Mouse (Mus musculus) mouse embryonic stem cell (cell line): ENCODE data around the gene Tyk2.

Source experiments
- in situ Hi-C, 2 experiments: fragments of 300-500 bp; cut with MboI; formaldehyde crosslinking; loops; 1 replicate in 1 of 2; 3 replicates in 1 of 2; pipeline ENCODE4 v1.14.3; 2019 to 2020; ENCODE audit warnings: low sequenced_read_pairs in 2 of 2, low pct_unique_long_range_greater_than_20kb in 1 of 2, mixed read lengths in 1 of 2; ENCODE audit not compliant: unreplicated experiment in 1 of 2

Gene Tyk2

DNA sequence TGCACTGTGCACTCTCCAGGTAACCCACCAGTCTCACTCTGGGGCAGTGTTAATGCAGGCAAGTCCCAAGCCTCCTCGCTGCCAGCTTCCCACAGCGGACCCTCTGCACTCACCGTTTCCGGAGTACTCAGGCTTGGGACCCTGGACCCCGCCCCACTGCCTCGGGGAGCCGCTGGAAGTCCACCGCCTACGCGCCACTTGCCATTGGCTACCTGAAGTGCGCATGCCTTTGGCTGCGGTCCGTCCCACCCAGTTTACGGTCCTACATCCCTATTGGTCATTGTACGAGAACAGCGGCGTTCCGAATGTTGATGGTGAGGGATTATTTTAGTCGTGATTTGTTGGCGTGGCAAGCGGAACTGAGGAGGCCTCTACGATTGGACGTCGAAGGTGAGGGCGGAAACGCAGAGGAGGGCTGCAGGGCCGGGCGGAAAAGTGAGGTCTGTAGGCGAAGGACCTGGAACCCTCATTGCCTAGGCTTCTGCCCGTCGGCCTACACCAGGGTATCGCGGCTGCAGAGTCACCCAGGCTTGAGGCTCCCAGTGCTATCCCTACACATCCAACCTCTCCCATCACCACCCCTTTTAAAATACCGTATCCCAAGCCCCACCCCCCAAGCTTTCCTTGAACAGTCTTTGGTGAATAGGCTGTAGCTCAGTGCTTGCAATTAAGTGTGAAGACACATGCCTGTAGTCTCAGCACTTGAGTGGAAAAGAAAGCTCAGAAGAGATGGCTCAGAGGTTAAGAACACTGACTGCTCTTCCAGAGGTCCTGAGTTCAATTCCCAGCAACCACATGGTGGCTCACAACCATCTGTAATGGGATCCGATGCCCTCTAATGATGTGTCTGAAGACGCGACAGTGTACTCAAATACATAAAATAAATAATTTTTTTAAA is at the start of gene Tyk2:
Tyk2 (minus strand) TSS at position 185 of the 898 bp plus-strand sequence.
- in situ Hi-C loops, result no loop called here

DNA sequence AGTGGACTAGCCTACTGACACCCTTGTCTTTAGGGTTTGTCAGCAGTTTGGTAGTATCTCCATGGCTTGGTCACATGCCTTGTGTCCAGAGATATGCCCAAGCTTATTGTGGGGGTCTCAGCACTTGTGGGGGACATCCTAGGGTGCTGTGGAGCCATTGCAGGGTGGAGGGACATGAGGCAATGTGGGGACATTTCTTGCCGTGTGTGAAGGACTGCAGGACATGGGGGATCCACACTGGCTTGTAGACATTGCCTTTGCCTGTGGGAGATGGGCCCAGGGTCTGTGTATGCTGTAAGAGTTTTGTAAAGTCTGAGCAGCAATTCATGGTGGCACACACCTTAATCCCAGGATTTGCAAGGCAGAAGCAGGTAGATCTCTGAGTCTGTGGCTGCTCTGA is 49.8 kb upstream of the Tyk2 start:
- in situ Hi-C loops, result no loop called here

DNA sequence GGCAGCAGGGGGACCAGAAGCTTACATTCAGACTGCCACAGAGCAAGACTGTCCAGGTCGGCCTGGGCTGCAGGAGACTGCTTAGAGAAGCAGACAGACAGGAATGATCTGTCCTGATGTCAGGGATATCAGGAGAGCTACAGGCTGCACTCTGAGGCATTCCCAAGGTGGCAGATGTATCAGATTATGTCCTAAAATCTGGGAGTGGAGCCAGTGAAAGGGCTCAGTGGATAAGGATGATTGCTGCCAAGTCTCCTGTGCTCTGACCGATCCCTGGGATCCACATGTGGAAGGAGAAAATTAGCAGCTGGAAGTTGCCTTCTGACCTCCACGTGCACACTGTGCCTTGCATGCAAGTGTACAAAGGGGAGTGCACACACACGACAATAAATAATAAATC is 49.4 kb upstream of the Tyk2 start:
- in situ Hi-C loops, result no loop called here

DNA sequence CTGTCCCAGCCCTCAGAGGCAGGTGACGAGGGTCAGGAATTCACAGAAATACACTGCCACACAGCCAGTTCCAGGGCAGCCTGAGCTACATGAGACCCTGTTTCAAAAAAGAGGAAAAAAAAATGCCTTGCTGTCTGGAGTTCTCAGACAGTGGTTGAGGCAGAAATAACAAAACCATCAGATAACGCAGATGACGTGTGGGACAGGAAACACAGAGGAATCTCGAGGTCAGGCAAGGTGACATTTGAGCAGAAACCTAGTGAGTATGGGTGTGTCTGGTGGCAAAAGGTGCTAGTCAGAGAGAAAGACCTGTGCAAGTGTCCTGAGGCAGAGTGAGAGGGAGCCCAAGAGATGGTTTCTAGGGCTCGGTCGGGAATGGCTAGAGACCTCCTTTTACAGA is 41.3 kb upstream of the Tyk2 start:
- in situ Hi-C loops, result no loop called here

DNA sequence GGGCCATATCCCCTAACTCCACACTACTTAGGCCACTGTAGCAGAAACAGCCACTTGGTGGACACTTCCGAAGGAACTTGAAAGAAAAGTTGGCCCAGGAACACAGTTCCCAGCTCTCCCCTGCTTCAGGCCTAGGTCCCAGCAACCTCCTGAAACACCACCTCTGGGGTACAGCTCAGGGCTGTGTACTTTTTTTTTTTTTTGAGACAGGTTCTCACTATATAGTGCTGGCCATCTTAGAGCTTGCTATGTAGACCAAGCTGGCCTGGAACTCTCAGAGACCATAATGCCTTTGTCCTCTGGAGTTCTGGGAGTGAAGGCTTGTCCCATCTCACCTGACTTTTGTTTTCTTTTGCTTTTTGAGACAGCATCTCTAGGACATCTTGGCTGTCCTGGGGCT is 38.1 kb upstream of the Tyk2 start:
- in situ Hi-C loops, result no loop called here

DNA sequence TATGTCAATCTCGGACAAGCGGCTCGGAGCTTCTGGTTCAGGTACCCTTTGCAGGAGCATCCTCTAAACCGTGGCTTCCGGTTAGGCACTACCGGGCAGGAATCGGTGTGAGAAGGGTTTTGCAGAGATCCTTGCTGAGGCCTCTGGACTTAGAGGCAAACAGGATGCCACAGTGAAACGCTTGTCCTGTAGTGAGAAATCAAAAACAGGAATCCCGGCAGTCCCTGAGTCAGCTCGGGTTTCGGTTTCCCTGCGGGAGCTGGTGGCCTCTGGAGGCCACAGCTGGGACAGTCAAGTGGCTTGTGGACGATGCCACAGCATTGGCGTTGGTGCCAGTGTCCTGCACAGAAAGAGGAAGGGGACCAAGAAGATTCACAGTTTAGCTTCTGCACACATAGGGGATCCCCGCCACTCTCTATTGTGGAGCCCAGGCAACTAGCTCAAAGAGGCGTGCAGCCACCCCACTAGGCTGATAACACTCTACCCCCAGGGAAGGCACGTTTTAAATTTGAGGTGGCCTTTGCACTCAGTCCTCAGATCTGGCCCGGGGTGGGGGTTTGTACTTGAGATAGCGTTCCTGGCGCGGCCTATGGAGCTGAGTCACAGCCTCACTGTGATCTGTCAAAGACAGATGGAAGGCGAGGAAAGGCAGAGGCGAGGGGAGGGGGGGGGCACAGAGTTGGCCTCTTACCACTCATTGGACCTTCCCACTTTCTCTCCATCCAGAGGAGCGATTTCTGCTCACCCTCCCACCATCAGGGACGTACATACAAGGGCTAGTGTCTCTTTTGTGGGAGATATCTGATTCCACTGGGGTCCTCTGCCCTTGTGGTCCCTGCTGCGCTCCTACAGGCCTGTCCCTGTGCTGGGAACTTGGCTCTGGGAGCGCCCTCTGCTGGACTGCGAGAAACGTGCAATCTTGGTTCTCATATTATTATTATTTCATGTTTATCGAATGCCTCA is 37.4 kb upstream of the Tyk2 start:
- in situ Hi-C loops, result no loop called here

DNA sequence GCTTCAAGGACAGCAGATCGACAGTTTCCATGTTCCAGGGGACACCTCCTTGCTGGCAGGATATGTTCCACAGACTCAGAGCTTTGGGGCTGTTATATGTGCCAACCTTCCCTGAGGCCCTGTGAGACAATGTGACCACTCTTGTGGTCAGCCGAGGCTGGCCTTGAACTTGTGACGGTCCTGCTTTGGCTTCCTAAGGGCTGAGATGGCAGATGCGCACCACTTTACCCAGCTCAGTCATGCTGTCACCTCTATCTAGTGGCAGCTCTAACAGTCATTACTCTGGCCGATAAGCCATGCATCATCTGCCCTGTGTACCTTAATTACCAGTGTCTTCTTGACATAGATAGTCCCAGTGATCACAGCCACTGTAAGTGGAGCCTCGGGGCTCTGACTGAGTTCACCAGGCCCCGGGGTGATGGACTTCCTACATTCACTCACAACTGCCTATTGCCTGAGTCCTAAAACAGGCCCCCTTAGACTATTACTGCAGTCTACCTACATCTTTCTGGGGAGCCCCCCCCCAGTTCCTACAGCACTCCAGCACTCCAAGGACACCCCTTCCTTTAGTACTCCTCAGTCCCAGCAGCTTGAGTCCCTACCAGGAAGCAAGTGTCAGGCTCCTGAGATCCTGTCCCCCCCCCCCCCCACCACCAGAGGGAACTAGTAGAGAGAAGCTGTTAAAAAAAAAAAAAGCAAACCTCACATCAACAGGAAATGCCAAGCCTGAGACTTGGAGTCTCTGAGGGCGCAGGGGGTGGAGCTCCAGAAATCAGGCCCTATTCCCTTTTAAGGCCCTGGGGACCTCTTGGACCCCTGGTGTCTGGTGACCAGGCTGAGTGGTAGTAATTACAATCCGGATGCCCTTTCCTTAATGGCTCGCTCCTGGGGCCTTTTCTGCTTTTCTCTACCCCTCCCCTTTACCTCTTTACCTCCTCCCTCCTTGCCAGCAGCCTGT is 36.4 kb upstream of the Tyk2 start:
- in situ Hi-C loops, result no loop called here

DNA sequence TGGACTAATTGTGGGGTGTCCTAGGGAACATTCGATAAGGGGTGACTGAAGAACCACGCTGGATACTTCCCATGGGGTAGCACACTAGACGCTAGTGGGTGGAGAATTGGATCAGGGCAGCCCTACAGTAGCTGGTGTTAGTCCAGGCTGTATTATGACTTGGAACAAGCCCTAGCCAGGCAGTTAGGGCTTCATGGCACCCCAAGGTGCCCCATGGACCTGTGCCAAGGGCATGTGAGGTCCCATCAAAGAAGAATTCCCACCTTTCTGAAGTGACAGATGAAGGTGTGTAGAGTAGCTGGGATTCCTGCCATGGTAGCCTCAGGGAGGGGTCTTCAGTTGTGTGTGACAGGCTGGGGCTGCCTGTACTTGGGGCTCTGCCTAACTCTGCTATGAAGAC is 35.5 kb upstream of the Tyk2 start:
- in situ Hi-C loops, result no loop called here

DNA sequence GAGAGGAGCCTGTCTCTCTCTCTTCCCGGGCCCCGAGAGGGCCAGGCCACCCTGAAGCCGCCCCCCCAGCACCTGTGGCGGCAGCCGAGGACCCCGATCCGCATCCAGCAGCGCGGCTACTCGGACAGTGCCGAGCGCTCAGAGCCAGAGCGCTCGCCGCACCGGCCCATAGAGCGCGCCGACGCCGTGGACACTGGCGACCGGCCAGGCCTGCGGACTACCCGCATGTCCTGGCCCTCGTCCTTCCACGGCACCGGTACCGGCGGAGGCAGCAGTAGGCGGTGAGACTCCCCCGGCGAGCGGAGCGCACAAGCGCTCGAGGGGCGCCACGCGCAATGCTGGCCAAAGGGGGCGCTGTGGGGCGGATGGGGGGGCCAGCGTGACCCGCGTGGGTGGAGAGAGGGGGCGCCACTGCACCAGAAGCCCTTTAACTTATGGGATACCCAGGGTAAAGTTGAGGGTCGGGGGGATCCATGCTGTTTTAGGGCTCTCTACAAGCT is 35.0 kb upstream of the Tyk2 start:
- in situ Hi-C loops, result no loop called here

DNA sequence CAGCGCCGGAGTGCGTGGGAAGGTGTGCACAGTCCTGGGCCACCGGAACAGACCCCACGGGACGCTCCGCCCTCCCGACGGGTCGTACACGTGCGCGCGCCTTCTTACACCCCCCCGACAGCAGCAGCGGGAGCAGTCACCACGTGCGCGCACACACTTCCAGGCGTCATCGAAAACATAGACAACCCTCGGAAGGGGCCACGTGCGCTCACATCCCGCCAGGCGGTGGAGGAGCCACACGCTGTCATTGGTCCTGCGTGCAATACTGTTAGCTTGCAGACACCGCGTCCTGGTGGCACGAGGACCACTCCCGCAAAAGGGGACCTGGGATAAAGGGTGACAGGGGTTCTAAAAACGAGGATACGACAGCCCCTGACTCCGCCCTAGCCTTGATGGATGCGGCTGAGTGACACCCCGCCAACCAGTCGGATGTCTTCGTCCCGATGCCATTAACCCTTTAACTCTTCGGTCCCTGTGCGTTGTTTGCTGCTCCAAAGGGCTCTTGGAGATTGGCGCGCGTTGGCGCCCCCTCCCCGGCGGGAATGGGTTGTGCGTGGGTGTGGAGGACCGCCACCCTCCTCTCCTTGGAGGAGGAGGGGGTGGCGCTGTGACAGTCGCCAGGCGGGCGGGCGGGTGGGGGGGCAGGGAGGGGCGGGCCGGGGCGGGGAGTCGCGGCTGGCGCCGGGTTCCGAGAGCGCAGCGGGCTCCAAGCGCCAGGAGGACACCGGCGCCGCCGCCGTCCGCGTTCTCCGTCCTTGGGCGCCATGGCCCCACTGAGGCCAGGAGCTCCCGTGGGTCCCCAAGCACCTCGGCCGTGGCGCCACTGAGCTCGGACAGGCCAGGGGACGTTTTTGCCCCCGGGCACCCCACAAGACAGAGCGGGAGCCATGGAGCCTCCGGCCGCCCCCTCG is 34.3 kb upstream of the Tyk2 start, which contains the start of gene Pde4a:
Pde4a (plus strand) TSS at position 674 of the 911 bp plus-strand sequence.
- in situ Hi-C loops, result no loop called here

DNA sequence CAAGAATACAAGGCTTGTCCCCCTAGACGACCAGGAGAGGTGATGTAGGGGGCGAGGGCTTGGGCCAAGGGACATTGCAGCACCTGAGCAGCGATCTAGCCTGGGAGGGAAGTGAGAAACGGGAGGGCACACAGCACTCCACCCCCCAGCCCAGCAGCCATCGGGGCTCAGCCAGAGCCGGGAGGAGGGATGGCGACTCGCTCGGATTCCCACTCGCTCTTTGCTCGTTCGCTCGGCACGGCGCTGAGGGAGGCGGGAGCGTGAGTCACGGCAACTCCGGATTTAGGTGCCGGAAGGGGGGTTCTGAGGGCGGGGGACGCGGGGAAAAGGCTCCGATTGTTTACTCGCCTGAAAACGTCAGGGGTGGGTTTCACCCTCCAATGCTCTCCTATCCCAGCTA is 33.0 kb upstream of the Tyk2 start:
- in situ Hi-C loops, result no loop called here

DNA sequence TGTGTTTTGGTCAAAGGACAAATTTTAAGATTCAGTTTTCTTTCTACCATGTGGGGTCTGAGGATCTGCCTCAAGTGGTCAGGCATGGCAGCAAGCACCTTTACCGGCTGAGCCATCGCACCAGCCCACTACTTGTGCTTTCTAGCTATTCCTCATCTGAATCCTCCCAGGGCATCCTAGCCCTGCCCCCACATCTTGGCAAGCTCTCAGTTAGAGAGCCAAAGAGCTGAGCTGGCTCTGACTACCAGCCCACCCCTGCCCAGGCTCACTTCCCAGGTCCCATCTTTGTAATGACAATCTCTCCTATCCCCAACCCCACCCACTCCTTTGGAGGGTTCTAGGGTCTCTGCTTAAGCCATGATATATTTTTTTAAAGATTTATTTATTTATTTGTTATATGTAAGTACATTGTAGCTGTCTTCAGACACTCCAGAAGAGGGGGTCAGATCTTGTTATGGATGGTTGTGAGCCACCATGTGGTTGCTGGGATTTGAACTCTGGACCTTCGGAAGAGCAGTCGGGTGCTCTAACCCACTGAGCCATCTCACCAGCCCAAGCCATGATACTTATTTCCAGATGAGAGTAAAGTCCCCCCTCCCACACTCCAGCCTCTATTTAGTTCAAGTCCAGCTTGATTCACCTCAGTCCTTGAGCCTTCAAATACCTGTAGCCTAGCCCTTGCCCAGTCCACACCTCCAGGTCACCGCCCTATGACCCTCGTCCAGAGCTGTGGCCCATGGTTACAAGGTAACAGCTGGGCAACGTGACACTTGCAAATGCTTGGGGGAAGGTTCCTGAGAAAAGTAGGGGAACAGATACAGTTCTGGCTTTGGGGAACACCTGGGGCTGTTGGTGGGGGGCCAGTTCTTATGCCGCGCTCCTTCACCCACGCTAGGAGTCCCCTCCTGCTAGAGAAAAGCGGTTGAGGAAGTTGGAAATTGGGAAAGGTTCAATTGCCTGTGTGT is 32.3 kb upstream of the Tyk2 start:
- in situ Hi-C loops, result no loop called here

DNA sequence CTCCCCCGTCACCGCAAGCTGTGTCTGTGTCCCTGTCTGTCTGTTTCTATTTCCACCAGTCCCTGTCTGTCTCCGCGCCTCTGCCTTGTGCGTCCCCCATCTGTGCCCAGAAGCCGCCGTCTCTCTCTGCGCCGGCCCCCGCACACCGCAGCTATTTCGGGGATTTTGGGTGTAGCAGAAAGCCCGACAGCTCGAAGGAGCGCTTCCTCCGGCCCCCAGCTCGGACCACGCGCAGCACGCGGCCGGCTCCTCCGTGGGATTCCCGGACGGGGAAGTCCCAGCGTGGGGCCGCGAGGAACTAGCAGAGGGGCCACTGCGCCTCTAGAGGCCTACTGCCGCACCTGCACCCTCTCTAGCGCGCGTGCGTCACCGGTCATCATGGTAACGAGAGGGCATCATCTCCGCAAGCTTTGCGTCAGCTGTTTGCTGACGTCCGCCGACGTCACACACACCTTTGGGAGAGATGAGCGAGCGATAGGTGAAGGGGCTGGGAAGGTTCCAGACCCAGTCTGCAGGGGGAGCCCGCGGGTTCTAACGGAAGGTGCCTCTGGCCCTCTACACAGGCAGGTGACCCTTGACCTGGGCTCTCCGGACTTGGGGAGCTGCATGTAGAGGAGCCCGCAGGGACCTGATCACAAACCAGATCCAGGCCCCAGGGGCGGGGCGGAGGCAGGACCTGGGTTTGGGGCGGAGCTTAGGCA is 30.3 kb upstream of the Tyk2 start:
- in situ Hi-C loops, result no loop called here

DNA sequence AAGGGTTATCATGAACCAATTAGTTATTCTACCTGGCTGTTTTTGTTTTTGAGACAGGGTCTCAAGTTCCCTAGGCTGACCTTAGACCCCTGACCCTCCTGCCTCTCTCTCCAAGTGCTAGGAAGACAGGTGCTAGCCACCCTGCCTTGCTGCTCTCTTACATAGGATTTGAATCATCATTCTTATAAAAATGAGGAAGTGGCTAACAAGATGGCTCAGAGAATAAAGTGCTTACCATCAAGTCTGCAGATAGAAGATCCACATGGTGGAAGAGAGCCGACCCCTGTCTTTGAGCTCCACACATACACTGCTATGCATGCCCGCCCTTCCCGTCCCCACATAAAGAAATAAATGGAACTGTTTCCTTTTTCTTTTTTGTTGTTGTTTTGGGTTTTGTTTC is 23.7 kb upstream of the Tyk2 start:
- in situ Hi-C loops, result no loop called here

DNA sequence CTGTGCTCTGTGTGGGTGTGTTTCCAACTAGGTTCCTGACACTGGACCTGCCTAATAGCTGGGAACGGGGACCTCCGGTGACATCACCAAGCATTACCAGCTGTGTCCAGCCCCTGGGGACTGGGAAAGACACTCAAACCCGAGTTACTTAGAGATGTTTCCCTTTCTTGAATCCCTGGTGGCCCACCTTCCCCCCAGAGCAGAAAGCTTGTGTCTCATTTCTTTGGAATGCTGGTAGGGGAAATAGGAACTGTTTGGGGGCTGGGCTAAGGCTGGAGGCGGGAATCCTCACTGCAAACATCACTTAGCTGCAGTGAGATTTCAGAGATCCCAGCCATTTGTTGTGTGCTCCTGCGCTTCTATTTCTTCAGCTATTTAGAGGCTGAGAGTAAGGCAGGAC is 22.8 kb upstream of the Tyk2 start:
- in situ Hi-C loops, result no loop called here

DNA sequence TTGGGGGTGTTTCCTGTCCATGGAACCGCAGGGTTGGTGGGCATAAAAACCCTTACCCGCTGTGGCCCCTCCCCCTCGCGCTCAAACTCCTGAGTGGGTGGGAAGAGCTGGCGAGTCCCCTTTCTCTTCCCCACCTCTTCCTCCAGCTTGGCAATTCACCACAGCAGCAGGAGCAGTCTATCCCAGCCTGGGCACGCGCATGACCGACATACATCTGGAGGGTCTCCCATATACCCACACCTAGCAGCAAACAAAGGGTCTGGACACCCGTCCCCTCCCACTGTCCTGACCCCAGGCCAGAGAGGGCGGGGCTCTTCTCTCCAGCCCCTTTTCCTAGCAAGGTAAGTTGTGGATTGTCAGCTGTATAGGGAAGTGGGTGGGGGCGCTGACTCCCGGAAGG is 22.3 kb upstream of the Tyk2 start:
- in situ Hi-C loops, result no loop called here
